Mouse (Mus musculus) liver, postnatal 0 days (tissue): ENCODE results near the gene P3h3. TPM values are rescaled to one million over a fixed set of nuclear protein-coding genes. Genes with fewer than 3 reads are reported as not detected.

Experiments used
- ATAC-seq: fragments of 200-750 bp; cut with Nextera tagmentation; 2 replicates; pipeline ENCODE4 v1.8.0; 2017; ENCODE audit warnings: mild to moderate bottlenecking, moderate library complexity
- DNase-seq: peaks from one replicate; pipeline ENCODE4 v3.0.0-alpha.2; 2016
- H3K27ac ChIP-seq: fragments of 300-500 bp; sonication (generic); 2 replicates; pipeline ENCODE4 v1.5.1; 2014; ENCODE audit warnings: antibody characterized with exemption, moderate library complexity, mild to moderate bottlenecking, low read depth
- H3K27me3 ChIP-seq: fragments of 300-500 bp; sonication (generic); 2 replicates; pipeline ENCODE4 v1.6.1; 2014; ENCODE audit warnings: low read length, control low read depth, mixed read lengths; ENCODE audit not compliant: insufficient read depth
- H3K36me3 ChIP-seq: fragments of 300-500 bp; sonication (generic); replicated peaks from 2 replicates; pipeline ENCODE4 v1.6.1; 2014; ENCODE audit warnings: mild to moderate bottlenecking, control low read depth, low read length, moderate library complexity, mixed read lengths; ENCODE audit not compliant: insufficient read depth
- H3K4me1 ChIP-seq: fragments of 300-500 bp; sonication (generic); 2 replicates; pipeline ENCODE4 v1.6.1; 2014; ENCODE audit warnings: antibody characterized with exemption, mild to moderate bottlenecking, control low read depth; ENCODE audit not compliant: insufficient read depth
- H3K4me2 ChIP-seq: fragments of 300-500 bp; sonication (generic); 2 replicates; pipeline ENCODE4 v1.6.1; 2014; ENCODE audit warnings: low read depth, mild to moderate bottlenecking, low read length, moderate library complexity, mixed read lengths
- H3K4me3 ChIP-seq: fragments of 300-500 bp; sonication (generic); 2 replicates; pipeline ENCODE4 v1.5.1; 2014; ENCODE audit warnings: low read depth, low read length
- H3K9ac ChIP-seq: fragments of 300-500 bp; sonication (generic); replicated peaks from 2 replicates; pipeline ENCODE4 v1.6.1; 2014; ENCODE audit warnings: mild to moderate bottlenecking, moderate library complexity
- H3K9me3 ChIP-seq: fragments of 300-500 bp; sonication (generic); 2 replicates; pipeline ENCODE4 v1.6.1; 2016; ENCODE audit warnings: mild to moderate bottlenecking, control low read depth, low read length, mixed read lengths
- CTCF ChIP-seq: sonication (generic); IDR thresholded peaks from 2 replicates; pipeline ENCODE4 v1.5.1; 2016; ENCODE audit warnings: antibody characterized with exemption, low read depth
- EP300 ChIP-seq: IDR thresholded peaks from 2 replicates; pipeline ENCODE4 v1.6.1; 2016; ENCODE audit warnings: antibody characterized with exemption, low read depth, mild to moderate bottlenecking
- WGBS: fragments of 180-500 bp; shearing (Covaris S2); extraction: QIAGEN DNeasy Blood & Tissue Kit; methylation state at CpG from one replicate; pipeline ENCODE4 v1.1.7; 2014; ENCODE audit not compliant: insufficient replicate concordance; 5-methylcytosine and 5-hydroxymethylcytosine counted together
- polyA plus RNA-seq: library from polyadenylated mRNA; unstranded; fragments of >200 nt; fragmentation: Nextera tagmentation; extraction: Ambion mirVana; gene quantifications from 2 replicates; pipeline ENCODE4 v1.2.1, GENCODE M21; 2015

The P3h3 gene
- polyA plus RNA-seq, 1 experiment from 2014 or later: 0.80 TPM

DNA sequence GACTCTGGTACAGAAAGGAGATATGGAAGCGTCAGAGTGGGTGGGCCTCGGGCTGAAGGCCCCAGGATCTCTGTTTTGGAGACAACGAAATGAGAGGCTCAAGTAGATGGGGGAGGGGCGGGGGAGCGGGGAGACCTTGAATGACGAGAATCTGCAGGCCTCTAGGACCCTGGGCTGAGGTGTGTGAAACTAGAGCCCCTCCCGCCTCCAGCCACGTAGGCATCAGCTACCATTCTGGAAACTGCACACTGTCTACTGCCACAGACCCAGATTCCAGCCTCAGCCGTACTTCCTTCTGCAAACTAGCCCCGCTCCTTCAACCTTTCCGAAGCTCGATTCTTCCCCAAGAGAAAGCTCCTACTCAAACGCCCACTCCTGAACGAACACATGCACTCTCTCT is 1.2 kb downstream of the P3h3 start:
- 25% methylated on average over 12 of the region's 14 CpGs for WGBS
- DNase-seq (no peak), ATAC-seq (no peak)
- no peak for TF ChIP-seq EP300
- no peak for TF ChIP-seq CTCF
- Histone ChIP-seq H3K9ac (no peak overlapping the region), H3K4me3 (no peak overlapping the region), H3K9me3 (no peaks in the 10 kb centered on the region), H3K27ac (no peak overlapping the region), H3K27me3 (peaks cover 56% of the 10 kb centered on the region), H3K36me3 (no peaks in the 10 kb centered on the region), H3K4me2 (no peak overlapping the region), H3K4me1 (peaks cover 5% of the 10 kb centered on the region; the same call in 1 of the 2 replicates)

DNA sequence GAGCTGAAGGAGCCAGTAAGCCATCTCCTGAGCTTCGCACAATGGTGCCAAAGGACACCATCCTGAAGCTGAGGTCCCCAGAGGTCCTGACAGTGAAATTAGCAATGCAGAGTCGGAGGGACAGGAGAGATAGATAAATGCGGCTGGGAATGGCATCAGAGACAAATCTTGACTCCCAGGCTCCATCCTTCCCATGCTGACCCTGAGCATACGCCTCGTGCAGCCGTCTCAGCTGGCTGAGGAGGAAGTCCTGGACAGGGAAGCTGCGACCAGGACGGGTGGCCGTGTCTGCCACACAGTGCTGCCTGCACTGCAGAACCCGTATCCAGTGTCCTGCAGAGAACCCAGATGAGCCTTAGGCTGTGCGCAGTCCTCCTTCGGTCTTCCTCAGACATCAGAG is 2.9 kb downstream of the P3h3 start:
- H3K4me2 ChIP-seq: no peak overlapping the region
- no peaks in the 10 kb centered on the region for H3K9me3 ChIP-seq
- no peak overlapping the region for H3K4me3 ChIP-seq
- ATAC-seq: no peak
- no peak for TF ChIP-seq EP300
- no peak for TF ChIP-seq CTCF
- peaks cover 43% of the 10 kb centered on the region for H3K27me3 ChIP-seq
- 56% methylated on average over 12 of the region's 12 CpGs for WGBS
- DNase-seq: no peak
- H3K9ac ChIP-seq: no peak overlapping the region
- H3K27ac ChIP-seq: no peak overlapping the region
- H3K4me1 ChIP-seq: peaks cover 5% of the 10 kb centered on the region; the same call in 1 of the 2 replicates
- no peaks in the 10 kb centered on the region for H3K36me3 ChIP-seq

DNA sequence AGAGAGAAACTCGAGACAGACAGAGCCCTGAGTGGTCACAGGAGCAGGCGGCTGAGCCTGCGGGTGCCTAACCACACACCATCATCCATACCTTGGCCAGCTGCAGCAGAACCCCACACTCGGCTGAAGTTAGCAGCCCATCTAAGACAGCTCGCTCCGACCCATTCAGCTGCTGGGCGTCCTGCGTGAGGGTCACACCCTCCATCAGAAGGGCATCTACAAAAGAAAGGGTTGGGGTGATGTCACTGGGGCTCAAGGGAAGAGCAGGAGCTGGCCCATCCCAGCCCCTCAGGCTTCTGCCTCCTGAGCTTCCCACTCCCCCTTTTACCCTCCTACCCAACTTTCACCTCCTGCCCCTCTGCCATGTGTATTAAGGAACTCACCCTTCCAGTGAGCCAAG is 7.0 kb downstream of the P3h3 start:
- Histone ChIP-seq H3K4me1 (no peaks in the 10 kb centered on the region), H3K9ac (no peak overlapping the region), H3K27ac (no peak overlapping the region), H3K36me3 (no peaks in the 10 kb centered on the region), H3K4me3 (no peak overlapping the region), H3K27me3 (peaks cover 6% of the 10 kb centered on the region; the same call in 1 of the 2 replicates), H3K4me2 (no peak overlapping the region), H3K9me3 (no peaks in the 10 kb centered on the region)
- TF ChIP-seq EP300: no peak
- no peak for TF ChIP-seq CTCF
- DNase-seq (no peak), ATAC-seq (no peak)
- WGBS: 63% methylated on average over 8 of the region's 8 CpGs

DNA sequence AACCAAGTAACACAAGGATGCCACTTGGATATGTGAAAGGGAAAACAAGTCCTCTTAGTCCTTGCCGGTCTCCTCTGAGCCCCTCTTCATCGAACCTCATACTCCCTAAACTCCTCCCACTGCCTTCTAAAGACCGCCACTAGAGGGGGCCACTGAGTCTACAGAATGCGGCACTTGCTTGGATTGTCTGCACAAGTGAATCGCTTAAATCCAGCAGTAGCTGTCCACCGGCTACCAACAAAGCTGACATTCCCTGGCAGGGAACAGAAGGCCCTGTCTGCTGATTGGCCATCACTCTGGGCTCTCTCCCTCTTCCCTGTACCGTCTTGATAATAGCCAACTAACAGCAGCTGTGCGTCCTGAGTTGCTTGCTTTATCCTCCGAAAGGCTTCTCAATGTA is 10.2 kb downstream of the P3h3 start:
- no peak overlapping the region for H3K4me3 ChIP-seq
- 17% methylated on average over 9 of the region's 9 CpGs for WGBS
- ATAC-seq: peak; percentile 62; the same call in 1 of the 2 replicates

DNA sequence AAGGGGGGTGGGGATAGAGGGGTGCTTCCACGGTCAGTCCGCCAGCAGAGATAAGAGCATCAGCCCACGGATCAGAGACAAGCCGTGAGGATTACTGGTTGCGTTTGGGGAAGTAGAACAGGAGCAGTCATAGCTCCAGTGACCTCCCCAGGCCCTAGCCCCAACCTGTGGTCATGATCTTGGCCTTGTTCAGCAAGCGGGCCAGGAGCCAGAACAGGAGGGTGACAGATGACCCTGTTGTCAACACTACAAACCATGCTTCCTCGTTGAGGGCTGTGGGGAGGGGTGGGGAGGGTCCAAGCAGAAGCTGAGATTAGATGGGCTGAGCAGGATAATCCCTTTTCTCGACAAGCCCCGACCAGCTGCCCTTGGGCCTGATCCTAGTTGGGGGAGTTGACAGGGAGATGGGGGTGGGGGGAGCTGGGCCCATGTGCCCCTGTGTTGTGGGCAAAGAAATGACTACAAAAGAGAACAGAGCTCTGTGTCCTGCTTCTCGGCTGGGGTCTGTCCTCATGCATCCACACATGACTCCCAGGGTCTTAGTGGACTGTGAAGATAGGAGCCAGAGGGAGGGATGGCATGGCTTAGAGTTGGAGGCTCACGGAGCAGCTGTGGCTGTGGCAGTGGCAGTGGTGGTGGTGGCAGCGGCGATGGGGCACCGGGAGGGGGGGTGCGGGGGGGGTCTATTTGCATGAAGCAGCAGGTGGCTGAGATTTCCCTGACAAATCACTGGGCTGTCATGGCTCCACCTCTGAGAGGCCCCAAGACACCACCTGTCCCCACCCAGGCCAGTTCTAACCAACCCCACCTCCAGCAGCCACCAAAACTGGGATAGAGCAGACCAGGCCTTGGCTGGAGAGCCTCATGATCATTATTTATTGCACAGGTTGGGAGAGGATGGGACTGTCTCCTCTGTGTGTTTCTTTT is 17.0 kb downstream of the P3h3 start, which contains the start of gene Gnb3:
Gene Gnb3, minus strand, starts transcription at position 35 of the 927 bp plus-strand sequence.
- no peak for ATAC-seq

More for the DNA sequence above, 10.2 kb downstream of the P3h3 start:
- Histone ChIP-seq H3K4me1 (no peaks in the 10 kb centered on the region), H3K4me2 (no peak overlapping the region), H3K27ac (no peak overlapping the region), H3K9ac (no peak overlapping the region), H3K27me3 (no peaks in the 10 kb centered on the region; the same call in 1 of the 2 replicates), H3K36me3 (no peaks in the 10 kb centered on the region), H3K9me3 (no peaks in the 10 kb centered on the region)
- TF ChIP-seq EP300 (no peak), CTCF (peak; percentile 98)
- peak; percentile 91 for DNase-seq

DNA sequence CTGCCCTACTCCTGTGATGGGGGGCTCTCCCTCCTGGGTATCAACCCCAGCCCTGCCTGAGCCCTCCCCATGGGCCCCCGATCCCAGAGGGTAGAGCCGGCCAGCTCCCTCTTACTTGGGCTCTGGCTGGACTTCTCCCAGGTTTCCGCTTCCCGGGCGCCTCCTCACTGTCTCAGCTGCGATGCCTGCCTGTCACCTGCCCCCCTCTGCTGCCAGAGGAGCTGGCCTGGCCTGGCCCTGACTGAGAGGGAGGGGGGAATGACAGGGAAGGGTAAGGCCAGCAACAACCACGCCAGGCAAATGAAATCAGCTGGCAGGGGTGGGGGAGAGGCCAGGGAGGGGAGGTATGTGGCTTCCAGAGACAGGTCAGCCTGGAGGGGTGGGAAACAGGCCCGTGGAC is 17.7 kb downstream of the P3h3 start:
- H3K27me3 ChIP-seq: no peaks in the 10 kb centered on the region
- ATAC-seq (no peak), DNase-seq (no peak)
- H3K4me1 ChIP-seq: no peaks in the 10 kb centered on the region
- H3K4me2 ChIP-seq: no peak overlapping the region
- no peak overlapping the region for H3K27ac ChIP-seq
- TF ChIP-seq EP300: no peak
- TF ChIP-seq CTCF: no peak
- H3K9ac ChIP-seq: no peak overlapping the region
- H3K36me3 ChIP-seq: no peaks in the 10 kb centered on the region
- 31% methylated on average over 8 of the region's 8 CpGs for WGBS
- H3K4me3 ChIP-seq: no peak overlapping the region
- H3K9me3 ChIP-seq: no peaks in the 10 kb centered on the region

More for the DNA sequence above, 17.0 kb downstream of the P3h3 start, which contains the start of gene Gnb3:
- H3K4me1 ChIP-seq: no peaks in the 10 kb centered on the region
- H3K36me3 ChIP-seq: no peaks in the 10 kb centered on the region
- no peak within 1 kb of the TSS for H3K27ac ChIP-seq
- no peaks in the 10 kb centered on the region for H3K27me3 ChIP-seq
- H3K4me2 ChIP-seq: no peak within 1 kb of the TSS
- no peak within 1 kb of the TSS for H3K9ac ChIP-seq
- H3K4me3 ChIP-seq: no peak within 1 kb of the TSS
- no peak for TF ChIP-seq EP300
- TF ChIP-seq CTCF: no peak
- 33% methylated on average over 15 of the region's 15 CpGs for WGBS
- no peak for DNase-seq
- H3K9me3 ChIP-seq: no peaks in the 10 kb centered on the region
